Mouse (Mus musculus): ENCODE measurements around the gene Tpx2. TPM values are rescaled to one million over a fixed set of nuclear protein-coding genes. Genes with fewer than 3 reads are reported as not detected.

Tpx2 gene
- total and polyA plus RNA-seq, 3 experiments: 16.7 to 257 (median 142) TPM

- ATAC-seq (ENCODE audit: extremely low read depth, insufficient number of reproducible peaks, low FRiP score, poor library complexity, severe bottlenecking): no peak
- Histone ChIP-seq H3K4me1 (ENCODE audit: insufficient read depth, low read depth, low read length) (no peaks in the 10 kb centered on the region), H3K36me3 (replicated peaks) (no peaks in the 10 kb centered on the region), H3K4me3 (ENCODE audit: low read depth, low read length) (no peak overlapping the region), H3K9me3 (replicated peaks) (no peaks in the 10 kb centered on the region), H3K27me3 (ENCODE audit: insufficient read depth, low read length) (peaks cover 29% of the 10 kb centered on the region)
- TF ChIP-seq GATA1 (IDR thresholded peaks at IDR 0.05; ENCODE audit: borderline replicate concordance, low read length): no peak
- no peak for DNase-seq (ENCODE audit: low spot score)
Observed at GRCm38 (mm10) chr2:152922376-152922775, 74.6 kb downstream of the Tpx2 start.

DNA sequence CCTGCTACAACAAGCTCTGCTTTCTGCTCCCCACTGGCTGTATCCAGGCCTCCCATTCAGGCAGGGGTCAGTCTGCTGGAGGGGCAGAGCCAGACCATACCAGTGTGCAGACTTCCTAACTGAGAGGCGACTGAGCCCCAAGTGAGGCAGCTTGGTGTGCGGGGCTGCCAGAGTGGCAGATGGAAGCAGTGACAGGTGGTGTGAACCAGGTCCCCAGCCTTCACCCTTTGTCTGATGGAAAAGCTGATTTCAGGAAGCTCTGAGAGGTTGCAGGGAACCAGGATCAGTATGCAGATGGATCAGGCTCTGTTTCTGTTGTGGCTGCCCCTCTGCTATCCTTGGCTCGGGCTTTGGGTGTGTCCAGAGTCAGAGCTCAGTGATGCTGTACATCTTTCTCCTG, 75.9 kb downstream of the Tpx2 start:
- no peak for TF ChIP-seq CTCF (IDR thresholded peaks at IDR 0.05; ENCODE audit: low read depth, low read length)
- no peak for TF ChIP-seq GATA2 (IDR thresholded peaks at IDR 0.05; ENCODE audit: borderline replicate concordance, low read depth, low read length)
- no peak for TF ChIP-seq POLR2AphosphoS5 (IDR thresholded peaks at IDR 0.05; ENCODE audit: insufficient replicate concordance, low read depth, low read length)
- no peak for TF ChIP-seq TAL1 (conservative IDR thresholded peaks at IDR 0.05; ENCODE audit: low read depth, low read length)
- no peak for TF ChIP-seq GATA1 (IDR thresholded peaks at IDR 0.05; ENCODE audit: borderline replicate concordance, low read length)
- Histone ChIP-seq H3K27me3 (ENCODE audit: insufficient read depth, low read length) (peaks cover 30% of the 10 kb centered on the region), H3K36me3 (replicated peaks) (no peaks in the 10 kb centered on the region), H3K4me1 (ENCODE audit: insufficient read depth, low read depth, low read length) (no peaks in the 10 kb centered on the region), H3K9me3 (replicated peaks) (no peaks in the 10 kb centered on the region), H3K4me3 (ENCODE audit: low read depth, low read length) (no peak overlapping the region)
- ATAC-seq (ENCODE audit: extremely low read depth, insufficient number of reproducible peaks, low FRiP score, poor library complexity, severe bottlenecking) (no peak), DNase-seq (ENCODE audit: low spot score) (no peak)

DNA sequence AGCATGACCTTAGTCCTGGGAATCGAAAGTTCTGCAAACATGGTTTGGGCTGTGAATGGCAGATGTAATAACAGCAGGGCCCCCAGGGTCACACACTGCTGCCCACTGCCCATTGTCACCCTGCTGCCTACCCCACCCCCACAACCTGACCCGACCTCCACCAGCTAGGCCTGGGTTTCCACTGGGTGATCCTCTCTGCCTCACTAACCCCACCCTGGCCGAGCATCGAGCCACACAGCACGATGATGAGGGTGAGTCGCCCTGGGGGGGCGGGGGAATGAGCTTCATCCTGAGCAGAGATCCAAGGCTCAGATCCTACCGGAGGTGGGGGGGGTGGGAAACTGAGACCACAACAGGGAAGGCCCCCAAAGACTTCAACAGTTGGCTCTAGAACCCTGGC, 76.4 kb downstream of the Tpx2 start:
- DNase-seq (ENCODE audit: low spot score) (no peak), ATAC-seq (ENCODE audit: extremely low read depth, insufficient number of reproducible peaks, low FRiP score, poor library complexity, severe bottlenecking) (no peak)
- no peaks in the 10 kb centered on the region for H3K9me3 ChIP-seq (replicated peaks)
- H3K36me3 ChIP-seq (replicated peaks): no peaks in the 10 kb centered on the region
- peaks cover 30% of the 10 kb centered on the region for H3K27me3 ChIP-seq (ENCODE audit: insufficient read depth, low read length)
- H3K4me3 ChIP-seq (ENCODE audit: low read depth, low read length): no peak overlapping the region
- no peaks in the 10 kb centered on the region for H3K4me1 ChIP-seq (ENCODE audit: insufficient read depth, low read depth, low read length)
- TF ChIP-seq CTCF (IDR thresholded peaks at IDR 0.05; ENCODE audit: low read depth, low read length) (no peak), GATA1 (IDR thresholded peaks at IDR 0.05; ENCODE audit: borderline replicate concordance, low read length) (no peak), POLR2AphosphoS5 (IDR thresholded peaks at IDR 0.05; ENCODE audit: insufficient replicate concordance, low read depth, low read length) (no peak), TAL1 (conservative IDR thresholded peaks at IDR 0.05; ENCODE audit: low read depth, low read length) (no peak), GATA2 (IDR thresholded peaks at IDR 0.05; ENCODE audit: borderline replicate concordance, low read depth, low read length) (no peak)

GRCm38 (mm10) chr2:152924543-152924942, 76.8 kb downstream of the Tpx2 start:
- H3K4me3 ChIP-seq (ENCODE audit: low read depth, low read length): no peak overlapping the region
- no peaks in the 10 kb centered on the region for H3K4me1 ChIP-seq (ENCODE audit: insufficient read depth, low read depth, low read length)

GRCm38 (mm10) chr2:152925189-152925872, 77.6 kb downstream of the Tpx2 start:
- Histone ChIP-seq H3K9me3 (replicated peaks) (no peaks in the 10 kb centered on the region), H3K4me1 (ENCODE audit: insufficient read depth, low read depth, low read length) (no peaks in the 10 kb centered on the region), H3K27me3 (ENCODE audit: insufficient read depth, low read length) (peaks cover 37% of the 10 kb centered on the region), H3K36me3 (replicated peaks) (no peaks in the 10 kb centered on the region), H3K4me3 (ENCODE audit: low read depth, low read length) (no peak overlapping the region)
- ATAC-seq (ENCODE audit: extremely low read depth, insufficient number of reproducible peaks, low FRiP score, poor library complexity, severe bottlenecking) (no peak), DNase-seq (ENCODE audit: low spot score) (no peak)
- TF ChIP-seq CTCF (IDR thresholded peaks at IDR 0.05; ENCODE audit: low read depth, low read length): no peak
- no peak for TF ChIP-seq POLR2AphosphoS5 (IDR thresholded peaks at IDR 0.05; ENCODE audit: insufficient replicate concordance, low read depth, low read length)
- TF ChIP-seq GATA1 (IDR thresholded peaks at IDR 0.05; ENCODE audit: borderline replicate concordance, low read length): no peak
- TF ChIP-seq TAL1 (conservative IDR thresholded peaks at IDR 0.05; ENCODE audit: low read depth, low read length): no peak
- TF ChIP-seq GATA2 (IDR thresholded peaks at IDR 0.05; ENCODE audit: borderline replicate concordance, low read depth, low read length): no peak

More at GRCm38 (mm10) chr2:152924543-152924942, 76.8 kb downstream of the Tpx2 start:
- no peak for TF ChIP-seq GATA2 (IDR thresholded peaks at IDR 0.05; ENCODE audit: borderline replicate concordance, low read depth, low read length)
- no peak for TF ChIP-seq GATA1 (IDR thresholded peaks at IDR 0.05; ENCODE audit: borderline replicate concordance, low read length)
- no peak for TF ChIP-seq TAL1 (conservative IDR thresholded peaks at IDR 0.05; ENCODE audit: low read depth, low read length)
- no peak for TF ChIP-seq POLR2AphosphoS5 (IDR thresholded peaks at IDR 0.05; ENCODE audit: insufficient replicate concordance, low read depth, low read length)
- TF ChIP-seq CTCF (IDR thresholded peaks at IDR 0.05; ENCODE audit: low read depth, low read length): no peak
- no peak for DNase-seq (ENCODE audit: low spot score)
- no peak for ATAC-seq (ENCODE audit: extremely low read depth, insufficient number of reproducible peaks, low FRiP score, poor library complexity, severe bottlenecking)
- H3K27me3 ChIP-seq (ENCODE audit: insufficient read depth, low read length): peaks cover 30% of the 10 kb centered on the region
- H3K9me3 ChIP-seq (replicated peaks): no peaks in the 10 kb centered on the region
- H3K36me3 ChIP-seq (replicated peaks): no peaks in the 10 kb centered on the region

DNA sequence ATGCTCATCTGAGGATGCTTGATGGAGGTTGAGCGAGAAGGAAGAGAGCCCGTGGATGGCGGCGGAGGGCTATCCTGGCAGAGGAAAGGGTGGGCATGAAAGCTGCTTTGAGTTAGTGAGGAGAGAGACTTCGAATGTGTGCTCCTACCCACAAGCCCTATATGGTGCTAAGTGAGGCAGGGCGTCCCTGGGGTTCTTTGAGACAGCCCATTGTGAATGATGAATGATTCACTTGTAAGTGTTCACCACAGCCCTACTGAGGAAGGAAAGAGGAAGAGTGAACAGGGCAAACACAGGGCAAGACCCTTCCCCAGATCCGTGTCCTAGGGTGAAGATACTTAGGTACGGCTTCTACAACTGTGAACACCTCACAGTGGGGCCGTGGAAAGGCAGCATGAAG, 79.1 kb downstream of the Tpx2 start:
- TF ChIP-seq CTCF (IDR thresholded peaks at IDR 0.05; ENCODE audit: low read depth, low read length): no peak
- no peak for TF ChIP-seq TAL1 (conservative IDR thresholded peaks at IDR 0.05; ENCODE audit: low read depth, low read length)
- no peak for TF ChIP-seq POLR2AphosphoS5 (IDR thresholded peaks at IDR 0.05; ENCODE audit: insufficient replicate concordance, low read depth, low read length)
- no peak for TF ChIP-seq GATA1 (IDR thresholded peaks at IDR 0.05; ENCODE audit: borderline replicate concordance, low read length)
- no peak for TF ChIP-seq GATA2 (IDR thresholded peaks at IDR 0.05; ENCODE audit: borderline replicate concordance, low read depth, low read length)
- H3K36me3 ChIP-seq (replicated peaks): no peaks in the 10 kb centered on the region
- no peak for ATAC-seq (ENCODE audit: extremely low read depth, insufficient number of reproducible peaks, low FRiP score, poor library complexity, severe bottlenecking)
- H3K4me3 ChIP-seq (ENCODE audit: low read depth, low read length): no peak overlapping the region
- DNase-seq (ENCODE audit: low spot score): no peak
- H3K9me3 ChIP-seq (replicated peaks): no peaks in the 10 kb centered on the region
- H3K4me1 ChIP-seq (ENCODE audit: insufficient read depth, low read depth, low read length): no peaks in the 10 kb centered on the region
- peaks cover 40% of the 10 kb centered on the region for H3K27me3 ChIP-seq (ENCODE audit: insufficient read depth, low read length)
